Mouse (Mus musculus) bone marrow, adult 2 months (tissue): ENCODE data around the gene Tnnt2. TPM values are rescaled to one million over a fixed set of nuclear protein-coding genes. Genes with fewer than 3 reads are reported as not detected.

ENCODE experiments used
- H3K27ac ChIP-seq: fragments of 200-500 bp; 2 replicates; pipeline ENCODE4 v1.5.1; 2012; ENCODE audit warnings: low read depth, mild to moderate bottlenecking, control low read depth, inconsistent platforms, low read length; ENCODE audit not compliant: control insufficient read depth, poor library complexity, insufficient read depth
- H3K4me1 ChIP-seq: fragments of 200-500 bp; 2 replicates; pipeline ENCODE4 v1.6.1; 2011; ENCODE audit warnings: low read length; ENCODE audit not compliant: control insufficient read depth, insufficient read depth
- H3K4me3 ChIP-seq: fragments of 200-500 bp; replicated peaks from 2 replicates; pipeline ENCODE3; 2011; ENCODE audit warnings: mild to moderate bottlenecking, low read depth, low read length, control low read depth; ENCODE audit not compliant: control insufficient read depth
- CTCF ChIP-seq: fragments of 200-500 bp; IDR thresholded peaks from 2 replicates; pipeline ENCODE4 v1.5.1; 2011; ENCODE audit warnings: low read length, control low read depth; ENCODE audit not compliant: control insufficient read depth, insufficient read depth
- POLR2A ChIP-seq: fragments of 200-500 bp; IDR thresholded peaks from 2 replicates; pipeline ENCODE4 v1.6.1; 2011; ENCODE audit warnings: low read depth, mild to moderate bottlenecking, control low read depth, low read length, borderline replicate concordance; ENCODE audit not compliant: control insufficient read depth
- WGBS: fragments of 180-500 bp; shearing (Covaris S2); methylation state at CpG from one replicate; pipeline ENCODE4 v1.1.7; 2018; 5-methylcytosine and 5-hydroxymethylcytosine counted together
- polyA plus RNA-seq: library from polyadenylated mRNA; stranded (reverse); fragments of >200 nt; gene quantifications from 2 replicates; pipeline ENCODE4 v1.2.4, GENCODE M21; 2011; ENCODE audit warnings: low replicate concordance; ENCODE audit not compliant: missing spikeins, insufficient read depth, insufficient read length

Tnnt2 gene
- polyA plus RNA-seq, 1 experiment, result 2.6 TPM

DNA sequence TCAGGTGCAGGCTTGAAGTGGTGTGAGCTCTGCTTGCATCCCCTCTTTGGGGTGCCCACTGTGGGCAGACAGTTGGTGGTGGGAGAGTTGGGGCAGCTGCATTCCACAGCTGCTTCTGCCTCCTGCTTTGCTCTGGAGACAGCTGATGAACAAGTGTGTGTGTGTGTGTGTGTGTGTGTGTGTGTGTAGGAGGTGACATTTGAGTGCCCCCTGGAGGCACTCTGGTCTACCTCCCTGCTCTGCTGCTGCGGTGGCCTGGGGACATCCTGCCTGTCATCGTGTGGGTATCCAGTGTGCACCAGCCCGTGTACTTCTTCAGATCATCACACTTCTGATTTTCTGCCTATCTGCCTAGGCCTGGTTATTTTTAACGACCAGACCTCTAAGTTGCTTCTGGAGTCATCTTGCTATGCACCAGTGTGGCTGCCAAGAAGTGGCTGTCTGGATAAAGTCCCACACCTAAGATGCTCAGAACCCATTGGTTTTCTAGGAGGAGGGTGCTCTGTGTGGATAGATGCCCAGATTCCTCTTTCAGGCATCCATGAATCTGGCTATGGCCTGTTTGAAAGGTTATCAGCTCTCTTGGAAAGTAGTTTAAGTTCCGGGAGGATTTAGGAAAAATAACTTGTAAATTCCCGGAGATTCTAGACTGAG is 1.8 kb upstream of the Tnnt2 start:
- no peaks in the 10 kb centered on the region for H3K4me1 ChIP-seq
- H3K27ac ChIP-seq, result no peak overlapping the region
- no peak for TF ChIP-seq CTCF
- H3K4me3 ChIP-seq, result no peak overlapping the region
- WGBS, result 56% methylated on average over 6 of the region's 6 CpGs

DNA sequence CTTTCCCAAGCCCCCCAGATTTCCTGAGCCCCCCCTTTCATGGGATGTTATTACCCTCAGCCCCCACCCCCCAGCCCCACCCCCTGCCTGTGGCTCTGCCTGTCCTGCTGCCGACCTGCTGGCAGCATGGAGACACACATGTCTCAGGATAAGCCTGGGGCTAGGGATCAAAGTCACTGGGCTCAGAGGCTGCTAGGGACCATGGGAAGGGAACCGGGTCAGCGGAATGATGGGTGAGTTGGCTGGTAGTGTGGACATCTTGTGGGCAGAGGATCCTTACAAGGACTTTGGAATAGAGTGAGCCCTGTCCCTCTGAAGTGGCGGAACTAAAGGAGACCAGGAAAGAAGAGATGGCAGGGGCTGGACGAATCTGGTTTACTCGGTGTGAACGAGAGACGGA is 1.2 kb upstream of the Tnnt2 start:
- WGBS, result 82% methylated on average over 8 of the region's 8 CpGs
- no peak for TF ChIP-seq POLR2A

DNA sequence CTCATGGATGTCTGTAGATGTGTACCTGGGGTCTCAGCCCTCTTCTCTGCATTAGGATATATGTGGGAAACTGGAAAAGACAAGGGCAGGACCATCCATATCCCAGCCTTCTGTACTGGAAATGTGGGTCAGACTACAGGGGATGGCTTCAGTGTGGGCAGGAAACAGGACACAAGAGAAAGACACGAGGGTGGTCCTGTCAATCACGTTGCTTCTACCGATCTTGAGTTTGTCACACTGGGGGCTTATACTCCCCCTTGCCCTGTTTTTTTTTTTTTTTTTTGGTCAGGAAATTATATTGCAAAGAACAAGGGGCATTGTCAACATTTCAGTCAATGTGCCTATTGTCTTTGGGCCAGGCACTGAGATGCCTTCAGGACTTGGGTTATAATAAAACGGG is 2.5 kb downstream of the Tnnt2 start:
- H3K27ac ChIP-seq, result no peak overlapping the region
- no peak overlapping the region for H3K4me3 ChIP-seq
- H3K4me1 ChIP-seq, result no peaks in the 10 kb centered on the region; the same call in 1 of the 2 replicates
- no peak for TF ChIP-seq POLR2A
- no peak for TF ChIP-seq CTCF
- 63% methylated on average over 4 of the region's 4 CpGs for WGBS

More for the DNA sequence above, 1.2 kb upstream of the Tnnt2 start:
- no peak overlapping the region for H3K4me3 ChIP-seq
- H3K4me1 ChIP-seq, result no peaks in the 10 kb centered on the region
- H3K27ac ChIP-seq, result no peak overlapping the region

DNA sequence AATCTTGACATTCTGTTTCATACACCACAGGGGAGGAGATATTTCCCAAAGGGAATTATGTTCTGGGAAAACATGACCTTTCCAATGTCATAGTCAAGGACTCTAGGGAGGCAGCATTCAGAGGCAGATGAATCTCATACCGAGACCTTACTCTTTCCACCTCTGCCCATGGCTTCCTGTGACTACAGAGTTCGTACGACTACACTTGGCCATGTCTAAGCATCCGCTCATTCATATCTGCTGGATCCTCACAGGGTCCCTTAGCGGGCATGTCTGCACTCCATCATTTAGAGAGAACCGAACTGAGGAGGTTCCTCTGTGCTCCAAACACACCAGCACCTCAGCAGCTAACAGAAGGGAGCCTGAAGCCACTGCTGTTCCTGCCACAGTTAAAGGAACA is 2.9 kb downstream of the Tnnt2 start:
- Histone ChIP-seq H3K27ac (no peak overlapping the region), H3K4me1 (no peaks in the 10 kb centered on the region; the same call in 1 of the 2 replicates), H3K4me3 (no peak overlapping the region)
- no peak for TF ChIP-seq POLR2A
- TF ChIP-seq CTCF, result no peak
- 81% methylated on average over 6 of the region's 6 CpGs for WGBS

DNA sequence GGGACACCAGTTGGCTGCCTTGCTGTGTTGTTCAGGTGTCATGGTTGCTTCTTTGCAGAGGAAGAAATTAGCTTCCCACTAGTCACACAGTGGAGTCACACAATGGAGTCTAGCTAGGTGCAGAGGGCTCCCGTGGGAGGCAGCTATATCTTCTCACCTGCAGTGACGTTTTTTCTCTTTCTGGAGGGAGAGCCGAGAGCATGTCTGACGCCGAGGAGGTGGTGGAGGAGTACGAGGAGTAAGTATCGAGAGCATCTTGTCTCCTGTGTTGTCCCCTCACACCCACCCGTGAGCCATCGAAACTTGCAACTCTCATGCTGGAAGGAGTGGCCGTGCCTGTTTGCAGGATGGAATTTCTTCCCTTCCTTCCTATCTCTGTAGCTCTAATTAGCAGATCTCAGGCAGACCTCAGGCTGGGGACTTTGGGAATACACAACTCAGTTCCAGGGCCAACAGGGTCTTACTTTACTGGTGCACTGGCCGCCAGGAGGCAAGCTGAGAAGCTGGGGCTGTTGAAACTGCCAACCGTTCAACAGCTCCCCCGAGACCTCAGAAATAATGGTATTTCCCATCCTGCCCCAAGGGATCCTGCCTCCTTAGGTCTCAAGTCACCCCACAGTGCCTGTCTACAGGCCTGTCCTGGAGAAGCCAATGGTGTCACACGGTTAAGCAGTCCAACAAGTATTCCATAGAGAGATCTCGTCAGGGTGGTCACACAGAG is 4.7 kb downstream of the Tnnt2 start:
- Histone ChIP-seq H3K27ac (no peak overlapping the region; the same call in 1 of the 2 replicates), H3K4me1 (no peaks in the 10 kb centered on the region; the same call in 1 of the 2 replicates), H3K4me3 (no peak overlapping the region)
- 70% methylated on average over 15 of the region's 15 CpGs for WGBS
- no peak for TF ChIP-seq CTCF
- no peak for TF ChIP-seq POLR2A

DNA sequence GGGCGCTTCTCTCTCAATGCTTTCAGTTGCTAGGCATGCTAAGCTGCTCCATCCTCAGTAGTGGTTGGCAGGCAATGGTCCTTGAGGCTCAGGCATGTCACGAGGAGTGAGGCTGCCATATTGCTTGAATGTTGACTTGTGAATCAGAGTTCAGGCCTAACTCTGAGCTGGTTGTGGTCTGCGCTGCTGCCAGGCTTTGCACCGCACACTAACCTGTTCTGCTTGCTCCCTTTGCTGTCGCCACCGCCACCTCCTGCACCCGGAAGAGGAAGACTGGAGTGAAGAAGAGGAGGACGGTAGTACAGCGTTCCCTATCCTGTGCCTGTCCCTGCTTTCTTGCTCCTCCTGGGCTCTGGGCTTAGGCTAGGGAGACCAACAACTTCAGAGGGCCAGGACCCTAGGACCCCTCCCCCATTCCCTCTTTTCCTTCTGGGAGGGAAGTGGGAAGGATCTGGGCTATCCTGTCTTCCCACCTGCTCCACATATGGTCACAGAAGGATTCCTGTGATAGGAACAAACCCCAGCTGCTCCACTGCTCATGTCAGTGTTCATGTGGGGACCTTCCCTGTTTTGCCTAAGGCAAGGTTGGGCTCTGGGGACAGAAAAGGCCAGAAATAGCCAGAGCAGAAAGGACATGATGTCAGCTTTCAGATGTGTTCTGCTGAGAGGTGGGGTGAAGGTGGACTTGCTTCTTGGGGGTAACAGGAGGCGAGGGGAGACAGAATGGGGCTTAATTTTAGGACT is 7.5 kb downstream of the Tnnt2 start:
- 85% methylated on average over 10 of the region's 10 CpGs for WGBS
- no peak for TF ChIP-seq POLR2A
- no peak for TF ChIP-seq CTCF
- H3K4me1 ChIP-seq, result no peaks in the 10 kb centered on the region; the same call in 1 of the 2 replicates

DNA sequence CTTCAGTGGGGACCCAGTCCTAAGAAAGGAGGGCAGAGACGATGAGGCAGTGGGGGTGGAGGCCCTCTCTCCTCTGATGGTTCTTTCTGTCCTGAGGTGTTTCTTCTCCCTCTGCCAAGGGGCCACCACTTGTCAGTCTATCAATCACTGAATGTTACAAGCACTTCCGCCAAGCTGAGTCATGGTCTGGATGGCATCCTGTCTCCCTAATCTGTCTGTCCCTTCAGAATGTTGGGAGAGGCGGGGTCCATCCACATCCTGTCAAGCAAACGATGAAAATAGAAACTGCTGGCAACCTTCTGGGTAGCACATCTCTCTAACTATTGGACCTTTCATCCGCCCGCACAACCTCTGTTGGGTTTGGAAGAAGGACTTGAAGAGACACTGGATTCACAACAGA is 8.3 kb downstream of the Tnnt2 start:
- Histone ChIP-seq H3K27ac (no peak overlapping the region), H3K4me3 (no peak overlapping the region), H3K4me1 (no peaks in the 10 kb centered on the region; the same call in 1 of the 2 replicates)
- TF ChIP-seq CTCF, result no peak
- TF ChIP-seq POLR2A, result no peak
- 47% methylated on average over 6 of the region's 6 CpGs for WGBS

More for the DNA sequence above, 7.5 kb downstream of the Tnnt2 start:
- no peak overlapping the region for H3K27ac ChIP-seq
- no peak overlapping the region for H3K4me3 ChIP-seq

DNA sequence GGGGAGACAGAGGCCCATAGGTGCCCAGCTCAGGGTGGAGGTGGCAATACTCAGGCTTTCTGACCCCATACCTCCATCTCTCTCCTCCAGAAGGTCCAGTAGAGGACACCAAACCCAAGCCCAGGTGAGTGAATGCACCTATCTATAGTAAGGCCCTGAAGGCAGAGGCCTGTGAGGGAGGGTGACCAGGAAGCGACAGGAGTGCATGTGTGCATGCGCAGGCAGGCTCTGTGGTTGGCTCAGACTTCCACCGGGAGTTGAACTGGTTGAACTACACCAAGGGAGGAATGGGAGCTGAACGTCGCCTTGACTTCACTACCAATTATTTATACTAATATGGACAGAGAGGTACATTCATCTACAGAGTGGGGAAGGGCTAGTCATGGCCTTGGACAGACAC is 10.5 kb downstream of the Tnnt2 start:
- no peak overlapping the region for H3K27ac ChIP-seq
- H3K4me3 ChIP-seq, result no peak overlapping the region
- WGBS, result 88% methylated on average over 5 of the region's 5 CpGs
- H3K4me1 ChIP-seq, result no peaks in the 10 kb centered on the region
- no peak for TF ChIP-seq CTCF
